Mouse (Mus musculus) forebrain, embryonic 13.5 days (tissue): Measurements from ENCODE around the gene Gpatch2l. TPM values are rescaled to one million over a fixed set of nuclear protein-coding genes. Genes with fewer than 3 reads are reported as not detected.

Experiments used
- ATAC-seq: fragments of 200-750 bp; cut with Nextera tagmentation; 2 replicates; pipeline ENCODE4 v1.8.0; 2017
- H3K27ac ChIP-seq: fragments of 300-500 bp; sonication (generic); 2 replicates; pipeline ENCODE4 v1.5.1; 2015; ENCODE audit warnings: inconsistent platforms, mild to moderate bottlenecking, moderate library complexity
- H3K27me3 ChIP-seq: fragments of 300-500 bp; sonication (generic); 2 replicates; pipeline ENCODE4 v1.6.1; 2015; ENCODE audit warnings: mild to moderate bottlenecking, inconsistent platforms
- H3K36me3 ChIP-seq: fragments of 300-500 bp; sonication (generic); 2 replicates; pipeline ENCODE4 v1.6.1; 2015; ENCODE audit warnings: mild to moderate bottlenecking, inconsistent platforms; ENCODE audit not compliant: poor library complexity, severe bottlenecking
- H3K4me1 ChIP-seq: fragments of 300-500 bp; sonication (generic); 2 replicates; pipeline ENCODE4 v1.6.1; 2015; ENCODE audit warnings: inconsistent platforms
- H3K4me2 ChIP-seq: fragments of 300-500 bp; sonication (generic); 2 replicates; pipeline ENCODE4 v1.6.1; 2015; ENCODE audit warnings: inconsistent platforms, mild to moderate bottlenecking, moderate library complexity
- H3K4me3 ChIP-seq: fragments of 300-500 bp; sonication (generic); 2 replicates; pipeline ENCODE4 v1.5.1; 2015; ENCODE audit warnings: mild to moderate bottlenecking, inconsistent platforms
- H3K9ac ChIP-seq: fragments of 300-500 bp; sonication (generic); 2 replicates; pipeline ENCODE4 v1.6.1; 2015; ENCODE audit warnings: mild to moderate bottlenecking, inconsistent platforms
- H3K9me3 ChIP-seq: fragments of 300-500 bp; sonication (generic); replicated peaks from 2 replicates; pipeline ENCODE4 v1.6.1; 2016; ENCODE audit warnings: inconsistent platforms
- WGBS: fragments of 180-500 bp; shearing (Covaris S2); methylation state at CpG from one replicate; pipeline ENCODE4 v1.1.7; 2015; 5-methylcytosine and 5-hydroxymethylcytosine counted together
- polyA plus RNA-seq: library from polyadenylated mRNA; unstranded; fragments of >200 nt; fragmentation: Nextera tagmentation; extraction: Ambion mirVana; gene quantifications from 2 replicates; pipeline ENCODE4 v1.2.1, GENCODE M21; 2015

The Gpatch2l gene
- 22.6 and 24.1 TPM in 2 replicates for polyA plus RNA-seq

GRCm38 (mm10) chr12:86241604-86242536 is at the start of gene Gpatch2l:
Gene Gpatch2l (plus strand): TSS chr12:86241858.
- peaks cover 2% of the 10 kb centered on the region; the same call in 1 of the 2 replicates for H3K27me3 ChIP-seq
- under 1% methylated on average over 57 of the region's 58 CpGs for WGBS
- peak within 1 kb of the TSS; percentile 91 for H3K9ac ChIP-seq
- peak within 1 kb of the TSS; percentile 81 for H3K4me3 ChIP-seq
- peaks cover 40% of the 10 kb centered on the region for H3K4me1 ChIP-seq
- H3K4me2 ChIP-seq = peak within 1 kb of the TSS; percentile 98
- H3K9me3 ChIP-seq = no peaks in the 10 kb centered on the region
- H3K27ac ChIP-seq = peak within 1 kb of the TSS; percentile 79
- peaks cover 25% of the 10 kb centered on the region for H3K36me3 ChIP-seq
- ATAC-seq = peak; percentile 99

GRCm38 (mm10) chr12:86192036-86192449 is 49.6 kb upstream of the Gpatch2l start:
- WGBS = 32% methylated on average over 15 of the region's 15 CpGs
- Histone ChIP-seq H3K9me3 (no peaks in the 10 kb centered on the region), H3K27ac (no peak overlapping the region), H3K4me1 (peaks cover 16% of the 10 kb centered on the region), H3K27me3 (no peaks in the 10 kb centered on the region), H3K4me2 (peak overlapping the region; percentile 36), H3K9ac (no peak overlapping the region), H3K36me3 (no peaks in the 10 kb centered on the region), H3K4me3 (no peak overlapping the region)
- peak; percentile 75 for ATAC-seq

DNA sequence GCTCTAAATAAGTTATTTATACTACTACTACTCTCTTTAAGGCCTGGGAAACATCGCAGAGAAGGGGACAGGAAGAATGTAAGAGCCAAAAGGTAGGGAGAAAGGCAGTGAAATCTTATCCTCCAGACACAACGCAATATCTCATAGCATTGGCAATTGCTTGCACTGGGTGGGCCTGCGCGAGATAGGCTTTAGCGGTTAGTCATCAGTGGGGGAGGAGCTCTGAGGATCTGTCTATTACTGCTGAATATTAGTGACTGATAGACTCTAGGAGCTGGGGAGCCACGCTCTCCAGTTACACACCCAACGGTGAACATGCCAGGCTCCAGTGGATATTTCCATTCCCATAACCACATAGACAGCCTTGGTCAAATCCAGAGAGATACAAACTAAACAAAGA is 44.7 kb upstream of the Gpatch2l start:
- Histone ChIP-seq H3K4me2 (no peak overlapping the region), H3K4me3 (no peak overlapping the region), H3K27me3 (no peaks in the 10 kb centered on the region), H3K36me3 (no peaks in the 10 kb centered on the region), H3K9me3 (no peaks in the 10 kb centered on the region), H3K9ac (no peak overlapping the region), H3K4me1 (peaks cover 8% of the 10 kb centered on the region), H3K27ac (no peak overlapping the region)
- no peak for ATAC-seq
- 96% methylated on average over 7 of the region's 7 CpGs for whole genome bisulfite sequencing

GRCm38 (mm10) chr12:86203443-86204057 is 38.1 kb upstream of the Gpatch2l start:
- Histone ChIP-seq H3K4me1 (no peaks in the 10 kb centered on the region), H3K4me3 (no peak overlapping the region), H3K4me2 (no peak overlapping the region), H3K9ac (no peak overlapping the region), H3K27ac (no peak overlapping the region), H3K9me3 (no peaks in the 10 kb centered on the region), H3K27me3 (no peaks in the 10 kb centered on the region), H3K36me3 (no peaks in the 10 kb centered on the region)
- 83% methylated on average over 8 of the region's 8 CpGs for WGBS
- ATAC-seq = no peak

DNA sequence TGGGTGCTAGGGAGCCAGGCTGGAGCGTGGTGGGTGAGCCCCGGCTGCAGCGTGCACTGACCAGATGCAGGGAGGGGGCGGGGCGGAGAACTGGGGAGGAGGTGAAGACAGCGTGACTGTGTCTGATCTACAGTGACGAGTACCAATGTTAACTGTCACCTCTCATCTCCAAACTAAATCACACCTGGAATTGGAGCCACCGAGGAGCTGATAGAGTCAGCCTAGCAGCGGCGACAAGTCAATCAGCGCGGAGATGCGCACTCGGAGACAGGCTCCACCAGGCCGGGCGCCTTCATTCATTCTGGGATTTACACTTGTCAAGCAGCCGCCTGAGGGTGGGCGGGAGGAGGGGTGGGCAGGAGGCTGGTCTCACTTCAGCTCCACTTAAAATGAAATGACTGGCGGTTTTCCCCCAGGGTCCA is 30.5 kb upstream of the Gpatch2l start:
- no peak for ATAC-seq
- Histone ChIP-seq H3K4me1 (peaks cover 32% of the 10 kb centered on the region), H3K27ac (no peak overlapping the region), H3K9me3 (no peaks in the 10 kb centered on the region), H3K4me2 (peak overlapping the region; percentile 52), H3K9ac (peak overlapping the region; percentile 26; the same call in 1 of the 2 replicates), H3K4me3 (peak overlapping the region; percentile 17), H3K27me3 (peaks cover 65% of the 10 kb centered on the region), H3K36me3 (no peaks in the 10 kb centered on the region)
- 1% methylated on average over 19 of the region's 19 CpGs for WGBS

GRCm38 (mm10) chr12:86212693-86213470 is 28.8 kb upstream of the Gpatch2l start:
- 38% methylated on average over 15 of the region's 15 CpGs for WGBS
- ATAC-seq = no peak
- Histone ChIP-seq H3K4me1 (peaks cover 44% of the 10 kb centered on the region), H3K27ac (no peak overlapping the region), H3K9ac (no peak overlapping the region), H3K36me3 (no peaks in the 10 kb centered on the region), H3K9me3 (no peaks in the 10 kb centered on the region), H3K4me2 (no peak overlapping the region), H3K4me3 (no peak overlapping the region), H3K27me3 (peaks cover 68% of the 10 kb centered on the region)

DNA sequence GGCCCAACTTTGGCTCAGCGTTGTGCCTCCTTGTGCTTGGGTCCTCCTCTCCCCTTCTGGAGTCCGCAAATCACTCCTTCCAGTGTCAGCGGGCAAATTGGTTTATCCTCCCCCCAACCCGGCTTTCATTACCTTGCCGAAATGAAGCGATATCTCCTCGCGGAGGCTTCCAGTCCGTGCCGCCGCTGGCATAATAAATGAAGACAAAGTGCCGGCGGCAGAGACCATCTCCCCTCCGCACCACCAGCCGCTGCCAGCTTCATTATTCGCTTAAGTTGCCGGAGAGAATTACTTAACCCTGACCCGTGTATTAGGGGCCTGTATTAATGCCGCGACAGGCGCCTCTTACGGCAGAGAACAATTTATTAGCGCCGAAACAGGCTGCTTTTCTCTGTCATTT is 27.5 kb upstream of the Gpatch2l start:
- H3K27me3 ChIP-seq = peaks cover 65% of the 10 kb centered on the region
- peak overlapping the region; percentile 43 for H3K4me2 ChIP-seq
- ATAC-seq = no peak
- peaks cover 44% of the 10 kb centered on the region for H3K4me1 ChIP-seq
- H3K36me3 ChIP-seq = no peaks in the 10 kb centered on the region
- H3K9me3 ChIP-seq = no peaks in the 10 kb centered on the region
- no peak overlapping the region for H3K9ac ChIP-seq
- H3K27ac ChIP-seq = no peak overlapping the region
- WGBS = 4% methylated on average over 24 of the region's 24 CpGs
- H3K4me3 ChIP-seq = peak overlapping the region; percentile 19

DNA sequence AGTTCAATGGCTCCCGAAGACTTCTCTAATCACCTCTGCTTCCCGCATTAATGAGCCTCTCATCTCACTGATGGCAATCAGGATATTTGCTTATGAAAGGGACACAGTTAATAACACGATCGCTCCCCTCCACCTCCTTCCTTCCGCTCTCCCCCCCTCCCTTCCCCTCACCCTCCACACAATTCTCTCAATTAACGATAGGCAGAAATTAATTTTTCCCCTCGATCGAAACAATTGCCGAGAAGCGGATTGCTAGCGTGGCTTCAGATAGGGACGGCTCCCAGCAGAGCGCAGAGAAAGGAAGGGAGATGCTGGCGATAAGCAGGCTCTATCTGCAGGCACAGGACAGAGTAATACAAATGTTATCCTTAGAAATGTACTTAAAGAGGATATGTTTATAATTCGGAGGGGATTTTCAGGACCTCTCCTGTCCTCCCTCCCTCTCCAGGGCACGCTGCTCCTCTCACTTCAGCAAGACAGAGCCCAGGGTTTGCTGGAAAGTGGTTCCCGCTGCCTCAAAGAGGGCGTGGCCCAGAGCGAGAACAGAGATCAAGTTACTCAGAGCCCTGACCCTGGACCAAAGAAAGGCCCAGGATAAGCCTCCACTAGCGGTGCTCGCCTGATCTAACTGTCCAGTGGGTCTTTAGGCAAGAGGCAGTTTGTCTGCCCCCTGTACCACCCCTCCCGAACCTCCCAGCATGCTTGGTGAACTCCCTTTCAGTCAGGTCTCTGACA is 24.8 kb upstream of the Gpatch2l start:
- Histone ChIP-seq H3K27me3 (peaks cover 41% of the 10 kb centered on the region), H3K4me2 (peak overlapping the region; percentile 61), H3K9me3 (no peaks in the 10 kb centered on the region), H3K9ac (peak overlapping the region; percentile 64), H3K36me3 (no peaks in the 10 kb centered on the region), H3K4me1 (peaks cover 56% of the 10 kb centered on the region), H3K27ac (peak overlapping the region; percentile 48), H3K4me3 (peak overlapping the region; percentile 31)
- peak; percentile 36; the same call in 1 of the 2 replicates for ATAC-seq
- under 1% methylated on average over 22 of the region's 22 CpGs for WGBS

DNA sequence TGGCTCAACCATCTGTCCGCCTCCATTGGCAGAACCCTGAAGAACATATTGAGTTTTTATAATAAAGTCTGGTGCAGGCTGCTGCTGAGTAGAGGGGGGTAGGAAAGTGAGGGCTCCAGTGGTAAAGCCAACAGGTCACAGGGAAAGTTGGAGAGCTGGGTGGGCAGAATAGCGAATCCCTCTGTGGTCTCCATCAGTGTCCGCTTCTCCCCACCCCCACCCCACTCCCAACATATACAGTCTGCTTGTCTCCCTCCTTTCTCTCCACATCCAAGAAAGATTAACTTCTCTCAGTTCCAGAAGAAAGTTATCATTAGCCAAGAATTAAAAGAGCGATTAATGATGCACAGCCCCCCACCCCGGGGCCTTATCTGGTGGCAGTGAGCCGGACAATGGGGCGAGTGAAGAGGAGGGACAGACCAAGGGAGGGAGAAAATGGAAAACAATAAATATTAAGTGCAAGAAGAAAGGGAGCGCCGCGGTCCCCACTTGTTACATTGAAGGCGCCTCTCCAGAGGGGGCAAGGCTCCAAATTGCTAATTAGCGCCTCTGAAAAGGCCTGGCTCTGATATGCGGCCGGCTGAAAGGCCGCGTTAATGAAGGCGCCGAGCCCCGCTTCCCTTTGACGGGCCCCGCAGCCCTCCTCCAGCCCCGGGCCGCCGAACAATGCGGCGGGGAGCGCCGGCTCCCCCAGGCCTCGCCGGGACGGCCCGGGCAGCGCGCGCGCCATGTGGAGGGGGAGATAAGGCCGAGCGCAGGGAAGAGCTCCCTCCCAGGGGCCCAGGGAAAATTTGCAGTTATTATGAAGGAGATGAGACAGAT is 21.2 kb upstream of the Gpatch2l start:
- Histone ChIP-seq H3K36me3 (no peaks in the 10 kb centered on the region), H3K27ac (peak overlapping the region; percentile 72), H3K4me3 (peak overlapping the region; percentile 32), H3K27me3 (peaks cover 10% of the 10 kb centered on the region; the same call in 1 of the 2 replicates), H3K4me2 (peak overlapping the region; percentile 61), H3K4me1 (peaks cover 35% of the 10 kb centered on the region), H3K9me3 (no peaks in the 10 kb centered on the region), H3K9ac (peak overlapping the region; percentile 55)
- WGBS = 2% methylated on average over 35 of the region's 38 CpGs
- peak; percentile 82 for ATAC-seq

DNA sequence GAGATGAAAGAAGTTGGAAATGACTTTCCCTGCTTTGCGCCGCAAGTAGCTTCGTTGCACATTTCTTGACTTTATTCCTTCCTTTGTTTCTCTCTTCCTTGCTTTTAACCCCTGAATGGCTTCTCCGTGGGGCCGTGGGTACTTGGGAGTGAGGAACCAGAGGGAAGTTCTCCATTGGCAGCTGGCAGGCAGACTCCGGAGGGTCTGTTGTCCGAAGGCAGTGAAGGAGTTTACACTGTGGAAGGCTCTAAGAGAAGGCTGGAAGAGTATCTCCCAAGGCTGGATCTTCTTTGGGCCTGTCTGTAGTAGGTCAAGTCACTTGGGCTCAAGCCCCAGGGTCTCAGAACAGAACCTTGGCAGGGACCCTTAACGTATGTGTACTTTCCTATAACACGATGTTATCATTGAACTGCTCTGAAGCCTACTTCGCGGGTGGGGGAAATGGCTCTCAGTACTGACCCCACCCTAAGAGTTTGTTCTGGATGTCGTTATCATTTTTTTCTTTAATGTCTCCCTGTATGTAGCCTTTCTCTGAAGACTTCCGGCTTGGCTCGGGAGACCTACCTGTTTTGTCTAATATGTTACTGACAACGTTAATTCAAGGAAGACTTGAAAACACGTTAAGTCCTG is 20.5 kb upstream of the Gpatch2l start:
- no peaks in the 10 kb centered on the region for H3K9me3 ChIP-seq
- H3K4me1 ChIP-seq = peaks cover 32% of the 10 kb centered on the region
- peak overlapping the region; percentile 55 for H3K9ac ChIP-seq
- peak overlapping the region; percentile 61 for H3K4me2 ChIP-seq
- WGBS = 26% methylated on average over 16 of the region's 16 CpGs
- ATAC-seq = no peak
- H3K4me3 ChIP-seq = peak overlapping the region; percentile 32
- H3K36me3 ChIP-seq = no peaks in the 10 kb centered on the region
- peak overlapping the region; percentile 72 for H3K27ac ChIP-seq
- H3K27me3 ChIP-seq = 0 out of 2 replicates have a peak, but pooled peaks cover 4% of the 10 kb centered on the region
